Mouse (Mus musculus) testis, adult 2 months (tissue): ENCODE measurements around the gene Mylk. TPM values are rescaled to one million over a fixed set of nuclear protein-coding genes. Genes with fewer than 3 reads are reported as not detected.

ENCODE experiments used
- H3K27ac ChIP-seq: fragments of 200-500 bp; 2 replicates; pipeline ENCODE4 v1.5.1; 2012; ENCODE audit warnings: low read depth, low read length; ENCODE audit not compliant: control insufficient read depth, insufficient read depth
- H3K27me3 ChIP-seq: fragments of 200-500 bp; 2 replicates; pipeline ENCODE4 v1.6.1; 2012; ENCODE audit warnings: mild to moderate bottlenecking, low read length, moderate library complexity; ENCODE audit not compliant: control insufficient read depth, insufficient read depth
- H3K36me3 ChIP-seq: fragments of 200-500 bp; 2 replicates; pipeline ENCODE4 v1.6.1; 2012; ENCODE audit warnings: mild to moderate bottlenecking, low read length; ENCODE audit not compliant: control insufficient read depth, insufficient read depth
- H3K4me1 ChIP-seq: fragments of 200-500 bp; 2 replicates; pipeline ENCODE4 v1.6.1; 2012; ENCODE audit warnings: low read length; ENCODE audit not compliant: control insufficient read depth, insufficient read depth
- H3K4me3 ChIP-seq: fragments of 200-500 bp; 2 replicates; pipeline ENCODE4 v1.5.1; 2012; ENCODE audit warnings: low read depth, mild to moderate bottlenecking, low read length, moderate library complexity, mixed read lengths; ENCODE audit not compliant: control insufficient read depth
- CTCF ChIP-seq: fragments of 200-500 bp; IDR thresholded peaks from 2 replicates; pipeline ENCODE4 v1.5.1; 2012; ENCODE audit warnings: low read depth, mild to moderate bottlenecking, inconsistent platforms, low read length, moderate library complexity; ENCODE audit not compliant: control insufficient read depth, insufficient read depth, insufficient replicate concordance
- POLR2A ChIP-seq: fragments of 200-500 bp; IDR thresholded peaks from 2 replicates; pipeline ENCODE4 v1.6.1; 2012; ENCODE audit warnings: low read depth, mild to moderate bottlenecking, inconsistent platforms, low read length, moderate library complexity; ENCODE audit not compliant: control insufficient read depth
- polyA plus RNA-seq: library from polyadenylated mRNA; depleted of rRNA; stranded (reverse); fragments of >200 nt; gene quantifications from 2 replicates; pipeline ENCODE4 v1.2.3, GENCODE M21; 2012

Gene Mylk
- polyA plus RNA-seq, 1 experiment, result 25.3 TPM

GRCm38 (mm10) chr16:34923630-34924029 is 178.6 kb downstream of the Mylk start:
- Histone ChIP-seq H3K27ac (no peak overlapping the region), H3K4me3 (peak overlapping the region; percentile 41; the same call in 1 of the 2 replicates), H3K27me3 (no peaks in the 10 kb centered on the region), H3K4me1 (peaks cover 3% of the 10 kb centered on the region), H3K36me3 (no peaks in the 10 kb centered on the region)
- TF ChIP-seq CTCF (no peak), POLR2A (no peak)

- Histone ChIP-seq H3K4me1 (peaks cover 3% of the 10 kb centered on the region), H3K27ac (no peak overlapping the region), H3K4me3 (no peak overlapping the region), H3K36me3 (no peaks in the 10 kb centered on the region), H3K27me3 (no peaks in the 10 kb centered on the region)
- no peak for TF ChIP-seq POLR2A
- no peak for TF ChIP-seq CTCF
Observed at GRCm38 (mm10) chr16:34924324-34924723, 179.3 kb downstream of the Mylk start.

- H3K4me1 ChIP-seq, result peaks cover 3% of the 10 kb centered on the region
- H3K36me3 ChIP-seq, result no peaks in the 10 kb centered on the region
- no peaks in the 10 kb centered on the region for H3K27me3 ChIP-seq
- H3K27ac ChIP-seq, result no peak overlapping the region
- no peak for TF ChIP-seq POLR2A
- no peak for TF ChIP-seq CTCF
- no peak overlapping the region for H3K4me3 ChIP-seq
Observed at GRCm38 (mm10) chr16:34924937-34925618, 180.1 kb downstream of the Mylk start.

GRCm38 (mm10) chr16:34926531-34927435 is 181.8 kb downstream of the Mylk start:
- Histone ChIP-seq H3K27me3 (no peaks in the 10 kb centered on the region), H3K4me3 (no peak overlapping the region), H3K27ac (peak overlapping the region; percentile 55; the same call in 1 of the 2 replicates), H3K4me1 (peaks cover 3% of the 10 kb centered on the region), H3K36me3 (no peaks in the 10 kb centered on the region)
- TF ChIP-seq CTCF, result no peak
- no peak for TF ChIP-seq POLR2A

GRCm38 (mm10) chr16:34929686-34930085 is 184.7 kb downstream of the Mylk start:
- Histone ChIP-seq H3K4me1 (peaks cover 3% of the 10 kb centered on the region), H3K27me3 (no peaks in the 10 kb centered on the region), H3K27ac (no peak overlapping the region)

GRCm38 (mm10) chr16:34930110-34930509 is 185.1 kb downstream of the Mylk start:
- H3K4me1 ChIP-seq, result peaks cover 3% of the 10 kb centered on the region
- H3K27me3 ChIP-seq, result no peaks in the 10 kb centered on the region
- no peak overlapping the region for H3K27ac ChIP-seq
- H3K36me3 ChIP-seq, result no peaks in the 10 kb centered on the region
- H3K4me3 ChIP-seq, result no peak overlapping the region
- TF ChIP-seq CTCF, result no peak
- TF ChIP-seq POLR2A, result no peak

More at GRCm38 (mm10) chr16:34929686-34930085, 184.7 kb downstream of the Mylk start:
- Histone ChIP-seq H3K36me3 (no peaks in the 10 kb centered on the region), H3K4me3 (no peak overlapping the region)
- TF ChIP-seq CTCF (no peak), POLR2A (no peak)

- peaks cover 3% of the 10 kb centered on the region for H3K4me1 ChIP-seq
- no peak overlapping the region for H3K27ac ChIP-seq
- no peak overlapping the region for H3K4me3 ChIP-seq
- no peaks in the 10 kb centered on the region for H3K36me3 ChIP-seq
- H3K27me3 ChIP-seq, result no peaks in the 10 kb centered on the region
- TF ChIP-seq POLR2A (no peak), CTCF (no peak)
Observed at GRCm38 (mm10) chr16:34931306-34931705, 186.3 kb downstream of the Mylk start.
